In genomic region chr16:38622283-38622682, GRCm38 (mm10) we compare ENCODE assay signal across 11 mouse cellular contexts.
DNase-seq lines count a peak whose midpoint lies in the region; TF ChIP-seq lines count a peak whose summit lies in the region.
"Had no signal": no experiment of that assay in that cellular context is flagged by ENCODE, and none has a peak within 500 bp of the region (broad histone marks: within the 10 kb centered on the region; RNA-seq: fewer than 3 reads in every experiment).

No protein-coding gene starts in this region.

- no peaks in the 10 kb centered on the region for H3K36me3 ChIP-seq in CH12.LX (replicated peaks in 1 of 2; ENCODE audit: control insufficient read depth in 1 of 2, insufficient read depth in 1 of 2, low read length in 1 of 2)

- H3K79me2 ChIP-seq in CH12.LX (replicated peaks; ENCODE audit: control insufficient read depth, extremely low read depth, insufficient read depth, poor library complexity, severe bottlenecking), result no peaks in the 10 kb centered on the region

- dilution Hi-C loops in CH12.LX (cut with MboI; ENCODE audit: extremely low pct_ligation_motif_present, extremely low pct_unique_long_range_greater_than_20kb, low sequenced_read_pairs), result no loop called here

- peak; percentile 15 for DNase-seq in gastrocnemius, adult 18-20 months (ENCODE audit: low spot score)
- no peak for DNase-seq in gastrocnemius, postnatal 25 days
- DNase-seq in left cerebral cortex, adult 2 months (ENCODE audit: extremely low spot score in 1 of 2, low spot score in 2 of 2), result no peak
- no peak for DNase-seq in left cerebral cortex, postnatal 4 days
- peak; percentile 56 for DNase-seq in CH12.LX (ENCODE audit: extremely low read depth)
- DNase-seq in lung, postnatal 25 days (ENCODE audit: low spot score), result peak; percentile 49
- no peak for DNase-seq in urinary bladder, postnatal 4 days (ENCODE audit: low spot score in 2 of 2)
- no peak for DNase-seq in frontal cortex, postnatal 10 days (ENCODE audit: low spot score in 2 of 2)
- DNase-seq: cerebellum, adult 2 months; thymus, adult 18-20 months had no signal

- in situ Hi-C loops in CH12.LX (cut with MboI; ENCODE audit: low pct_ligation_motif_present, low pct_unique_long_range_greater_than_20kb, low sequenced_read_pairs), result no loop called here

- intact Hi-C loops in left cerebral cortex, adult 2 months (cut with DNase I), result loop anchor here (10.0 kb wide), 2 partner anchors 103 to 433 kb away; no protein-coding TSS in a partner anchor
- intact Hi-C loops in left cerebral cortex, postnatal 4 days (cut with DNase I), result no loop called here

- H3K27ac ChIP-seq in left cerebral cortex, adult 2 months, result no peak overlapping the region
- H3K27ac ChIP-seq in CH12.LX (ENCODE audit: insufficient read depth, low read depth), result no peak overlapping the region
- H3K27ac ChIP-seq: macrophage had no signal

- peak; percentile 6 for TF ChIP-seq RAD21 in CH12.LX (IDR thresholded peaks at IDR 0.05; ENCODE audit: low read depth, low read length)

- H3K9me3 ChIP-seq in CH12.LX (replicated peaks; ENCODE audit: low read length), result no peaks in the 10 kb centered on the region

- peak; percentile 54 for TF ChIP-seq CTCF in left cerebral cortex, adult 2 months (IDR thresholded peaks at IDR 0.05)
- peak; percentile 50 to 58; a peak in 3 of 4 replicates for TF ChIP-seq CTCF in CH12.LX (conservative IDR thresholded peaks at IDR 0.05 in 1 of 2, IDR thresholded peaks at IDR 0.05 in 1 of 2; ENCODE audit: low read depth in 2 of 2, low read length in 2 of 2)

- no peak overlapping the region for H3K4me2 ChIP-seq in CH12.LX (ENCODE audit: insufficient read depth, low read depth, poor library complexity, severe bottlenecking)

- no peak overlapping the region for H3K9ac ChIP-seq in CH12.LX (ENCODE audit: insufficient read depth, low read depth)

- no peak overlapping the region for H3K4me3 ChIP-seq in left cerebral cortex, adult 2 months
- H3K4me3 ChIP-seq in CH12.LX (replicated peaks in 1 of 3; ENCODE audit: low read depth in 2 of 3, low read length in 2 of 3, poor library complexity in 1 of 3), result no peak overlapping the region

- TF ChIP-seq POLR2A in CH12.LX (IDR thresholded peaks at IDR 0.05; ENCODE audit: low read depth, low read length), result no peak

- no peaks in the 10 kb centered on the region for H3K27me3 ChIP-seq in CH12.LX (replicated peaks)

- H3K4me1 ChIP-seq in CH12.LX (ENCODE audit: control insufficient read depth in 1 of 2, insufficient read depth in 2 of 2), result no peaks in the 10 kb centered on the region

- no peak for TF ChIP-seq EP300 in CH12.LX (IDR thresholded peaks at IDR 0.05; ENCODE audit: low read length)

TF ChIP-seq in CH12.LX, 34 proteins besides CTCF, POLR2A, EP300 and RAD21:
- TF ChIP-seq SMC3 (IDR thresholded peaks at IDR 0.05; ENCODE audit: low read depth, low read length) (0 out of 2 replicates have a peak, but pooled peaks have one; percentile 11), E2F4 (IDR thresholded peaks at IDR 0.05; ENCODE audit: insufficient replicate concordance, low read depth, low read length) (no peak)
TF ChIP-seq in CH12.LX: peak in this region for 1.

Comparison
In these comparisons a context has a peak if more than half of its experiments do, and no peak if none do; other contexts are left out.
1. DNase-seq: peak in gastrocnemius, adult 18-20 months (single experiment), CH12.LX (single experiment) and lung, postnatal 25 days (single experiment); none in gastrocnemius, postnatal 25 days (single experiment), left cerebral cortex, adult 2 months (0 of 2), left cerebral cortex, postnatal 4 days (single experiment), urinary bladder, postnatal 4 days (0 of 2) and frontal cortex, postnatal 10 days (0 of 2).